In the genomic region with DNA sequence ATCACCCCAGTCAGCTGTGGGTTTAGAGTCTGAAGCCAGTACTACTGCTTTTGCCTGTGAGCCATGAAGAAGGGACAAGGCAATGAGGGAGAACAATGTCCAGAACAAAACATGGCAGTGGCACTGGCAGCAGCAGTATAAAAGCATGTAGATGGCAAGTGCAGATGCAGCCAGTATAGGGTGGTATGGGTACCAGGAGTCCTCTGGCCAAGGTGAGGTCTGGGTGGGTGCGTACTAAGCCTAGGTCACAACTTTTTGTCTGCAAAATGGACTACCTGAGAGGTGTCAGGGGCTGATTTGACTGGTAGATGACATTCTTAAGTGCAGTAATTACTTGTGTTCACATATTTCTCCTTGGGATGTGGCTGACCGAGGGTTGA, we compare ENCODE assay signal across 8 mouse cellular contexts. TPM values are rescaled to one million over a fixed set of nuclear protein-coding genes. Genes with fewer than 3 reads are reported as not detected.
DNase-seq lines count a peak whose midpoint lies in the region; ATAC-seq and TF ChIP-seq lines count a peak whose summit lies in the region.

No protein-coding gene starts in this region.

- no peak for DNase-seq in kidney, postnatal 0 days (ENCODE audit: low spot score)
- DNase-seq in kidney, postnatal 36 days, result no peak
- no peak for DNase-seq in hindbrain, postnatal 0 days (ENCODE audit: low spot score)
- DNase-seq in cerebellum, postnatal 4 days (ENCODE audit: low spot score in 2 of 2), result no peak
- DNase-seq in spleen, adult 18-20 months, result no peak
- DNase-seq in embryo, embryonic 11 days, result no peak

- H3K4me3 ChIP-seq in kidney, postnatal 0 days (replicated peaks; ENCODE audit: low read depth, low read length), result 0 out of 2 replicates have a peak overlapping the region, but pooled peaks have one; percentile 92
- peak overlapping the region; percentile 77 for H3K4me3 ChIP-seq in embryonic facial prominence, embryonic 12.5 days
- H3K4me3 ChIP-seq in hindbrain, postnatal 0 days (ENCODE audit: low read length), result peak overlapping the region; percentile 94
- H3K4me3 ChIP-seq in myocyte, result peak overlapping the region; percentile 61

- no peak for TF ChIP-seq POLR2A in myocyte (IDR thresholded peaks at IDR 0.05; ENCODE audit: insufficient read length, low read depth)

- H3K27me3 ChIP-seq in kidney, postnatal 0 days (ENCODE audit: insufficient read depth, low read length), result no peaks in the 10 kb centered on the region
- H3K27me3 ChIP-seq in embryonic facial prominence, embryonic 12.5 days, result no peaks in the 10 kb centered on the region
- no peaks in the 10 kb centered on the region for H3K27me3 ChIP-seq in hindbrain, postnatal 0 days (ENCODE audit: insufficient read depth, low read length)
- no peaks in the 10 kb centered on the region for H3K27me3 ChIP-seq in myocyte (ENCODE audit: control insufficient read depth, insufficient read depth, insufficient read length)

- H3K36me3 ChIP-seq in kidney, postnatal 0 days (ENCODE audit: insufficient read depth, low read length), result 0 out of 2 replicates have a peak, but pooled peaks cover under 1% of the 10 kb centered on the region
- H3K36me3 ChIP-seq in embryonic facial prominence, embryonic 12.5 days, result peaks cover 5% of the 10 kb centered on the region
- H3K36me3 ChIP-seq in hindbrain, postnatal 0 days (ENCODE audit: insufficient read depth, low read length), result peaks cover 1% of the 10 kb centered on the region; the same call in 1 of the 2 replicates
- H3K36me3 ChIP-seq in myocyte (ENCODE audit: control insufficient read depth, insufficient read depth), result no peaks in the 10 kb centered on the region

- peaks cover 39% of the 10 kb centered on the region for H3K79me2 ChIP-seq in myocyte (ENCODE audit: control insufficient read depth, insufficient read depth)

- H3ac ChIP-seq in myocyte (ENCODE audit: control insufficient read depth, insufficient read length), result no peak overlapping the region

- H3K9me3 ChIP-seq in kidney, postnatal 0 days (replicated peaks; ENCODE audit: low read length), result no peaks in the 10 kb centered on the region
- H3K9me3 ChIP-seq in embryonic facial prominence, embryonic 12.5 days, result no peaks in the 10 kb centered on the region
- no peaks in the 10 kb centered on the region for H3K9me3 ChIP-seq in hindbrain, postnatal 0 days (ENCODE audit: low read length)

- WGBS in kidney, postnatal 0 days, result 74% methylated on average over 2 of the region's 2 CpGs
- WGBS in embryonic facial prominence, embryonic 12.5 days, result 73% methylated on average over 2 of the region's 2 CpGs
- 82% methylated on average over 2 of the region's 2 CpGs for WGBS in hindbrain, postnatal 0 days

- no peak for ATAC-seq in kidney, postnatal 0 days (replicated peaks; ENCODE audit: low FRiP score, low read depth)
- no peak for ATAC-seq in embryonic facial prominence, embryonic 12.5 days (ENCODE audit: insufficient number of reproducible peaks, insufficient read depth, low FRiP score, low TSS enrichment)
- no peak for ATAC-seq in hindbrain, postnatal 0 days

- H3K4me2 ChIP-seq in kidney, postnatal 0 days (ENCODE audit: low read length), result peak overlapping the region; percentile 83
- peak overlapping the region; percentile 71 for H3K4me2 ChIP-seq in embryonic facial prominence, embryonic 12.5 days (replicated peaks)
- H3K4me2 ChIP-seq in hindbrain, postnatal 0 days (ENCODE audit: low read depth, low read length), result peak overlapping the region; percentile 68
- peak overlapping the region; percentile 81 for H3K4me2 ChIP-seq in myocyte (ENCODE audit: low read depth)

- peak overlapping the region; percentile 37; the same call in 1 of the 2 replicates for H3K27ac ChIP-seq in kidney, postnatal 0 days
- peak overlapping the region; percentile 95; the same call in 1 of the 2 replicates for H3K27ac ChIP-seq in embryonic facial prominence, embryonic 12.5 days
- peak overlapping the region; percentile 96 for H3K27ac ChIP-seq in hindbrain, postnatal 0 days

- peaks cover 10% of the 10 kb centered on the region; the same call in 1 of the 2 replicates for H3K4me1 ChIP-seq in kidney, postnatal 0 days (replicated peaks; ENCODE audit: insufficient read depth, low read length)
- H3K4me1 ChIP-seq in embryonic facial prominence, embryonic 12.5 days, result peaks cover 18% of the 10 kb centered on the region
- peaks cover 8% of the 10 kb centered on the region for H3K4me1 ChIP-seq in hindbrain, postnatal 0 days (ENCODE audit: insufficient read depth, low read length)

- no peak for TF ChIP-seq CTCF in kidney, postnatal 0 days (IDR thresholded peaks at IDR 0.05; ENCODE audit: low read depth)
- TF ChIP-seq CTCF in hindbrain, postnatal 0 days (IDR thresholded peaks at IDR 0.05; ENCODE audit: low read depth), result no peak

- peak overlapping the region; percentile 44; the same call in 1 of the 2 replicates for H3K9ac ChIP-seq in kidney, postnatal 0 days (ENCODE audit: low read depth, low read length)
- peak overlapping the region; percentile 97; the same call in 1 of the 2 replicates for H3K9ac ChIP-seq in embryonic facial prominence, embryonic 12.5 days
- H3K9ac ChIP-seq in hindbrain, postnatal 0 days (replicated peaks; ENCODE audit: low read length), result peak overlapping the region; percentile 96; the same call in 1 of the 2 replicates

TF ChIP-seq in myocyte, 11 proteins besides CTCF, POLR2A, EP300 and RAD21:
- TF ChIP-seq CEBPB (IDR thresholded peaks at IDR 0.05; ENCODE audit: insufficient read depth, poor library complexity, severe bottlenecking) (no peak), USF1 (IDR thresholded peaks at IDR 0.05; ENCODE audit: low read depth) (no peak), TCF3 (IDR thresholded peaks at IDR 0.05; ENCODE audit: insufficient read length, low read depth) (no peak), SRF (IDR thresholded peaks at IDR 0.05; ENCODE audit: control insufficient read depth, insufficient read length, low read depth) (no peak), E2F4 (IDR thresholded peaks at IDR 0.05; ENCODE audit: insufficient read depth) (no peak), MYOD1 (IDR thresholded peaks at IDR 0.05; ENCODE audit: control insufficient read depth in 1 of 3, insufficient read length in 2 of 3, low read depth in 2 of 3) (no peak), MYOG (IDR thresholded peaks at IDR 0.05; ENCODE audit: control insufficient read depth in 1 of 3, insufficient read depth in 1 of 3, insufficient read length in 2 of 3, low read depth in 2 of 3) (no peak), REST (IDR thresholded peaks at IDR 0.05; ENCODE audit: insufficient read depth, insufficient read length) (no peak), TCF12 (IDR thresholded peaks at IDR 0.05; ENCODE audit: insufficient read depth, poor library complexity, severe bottlenecking) (no peak), POLR2AphosphoS2 (IDR thresholded peaks at IDR 0.05; ENCODE audit: insufficient read length, low read depth) (no peak), MAX (IDR thresholded peaks at IDR 0.05; ENCODE audit: low read depth) (no peak)
TF ChIP-seq in myocyte: peak in this region for 0.

RNA-seq across cellular contexts. Expression of a gene that starts 0.7 kb away (rescaled TPM):
- polyA plus RNA-seq in kidney, postnatal 0 days (2015; fragmentation: Nextera tagmentation; extraction: Ambion mirVana), result 11.1 and 19.4 TPM in 2 replicates
- 15.3 and 27.8 TPM in 2 replicates for polyA plus RNA-seq in embryonic facial prominence, embryonic 12.5 days (2016; fragmentation: Nextera tagmentation; extraction: Ambion mirVana)
- total RNA-seq in hindbrain, postnatal 0 days (2014; rRNA removed), result 36.0 and 51.3 TPM in 2 replicates
- polyA plus RNA-seq in hindbrain, postnatal 0 days (2015; fragmentation: Nextera tagmentation; extraction: Ambion mirVana), result 10.0 and 11.2 TPM in 2 replicates
- polyA plus RNA-seq in myocyte (2012; fragmentation: generic; extraction: Trizol), result 26.5 TPM

RNA-seq across cellular contexts. Expression of a gene that starts 14.4 kb away (rescaled TPM):
- polyA plus RNA-seq in kidney, postnatal 0 days (2015; fragmentation: Nextera tagmentation; extraction: Ambion mirVana), result 175 and 192 TPM in 2 replicates
- polyA plus RNA-seq in embryonic facial prominence, embryonic 12.5 days (2016; fragmentation: Nextera tagmentation; extraction: Ambion mirVana), result 204 and 216 TPM in 2 replicates
- total RNA-seq in hindbrain, postnatal 0 days (2014; rRNA removed), result 107 and 138 TPM in 2 replicates
- 189 and 194 TPM in 2 replicates for polyA plus RNA-seq in hindbrain, postnatal 0 days (2015; fragmentation: Nextera tagmentation; extraction: Ambion mirVana)
- polyA plus RNA-seq in myocyte (2012; fragmentation: generic; extraction: Trizol), result 145 TPM

RNA-seq across cellular contexts. Expression of a gene that starts 24.6 kb away (rescaled TPM):
- 13.0 and 14.0 TPM in 2 replicates for polyA plus RNA-seq in kidney, postnatal 0 days (2015; fragmentation: Nextera tagmentation; extraction: Ambion mirVana)
- 0.99 and 1.3 TPM in 2 replicates for polyA plus RNA-seq in embryonic facial prominence, embryonic 12.5 days (2016; fragmentation: Nextera tagmentation; extraction: Ambion mirVana)
- 10.4 and 11.8 TPM in 2 replicates for total RNA-seq in hindbrain, postnatal 0 days (2014; rRNA removed)
- 3.8 and 4.0 TPM in 2 replicates for polyA plus RNA-seq in hindbrain, postnatal 0 days (2015; fragmentation: Nextera tagmentation; extraction: Ambion mirVana)
- polyA plus RNA-seq in myocyte (2012; fragmentation: generic; extraction: Trizol), result 1.5 TPM

RNA-seq across cellular contexts. Expression of a gene that starts 42.3 kb away (rescaled TPM):
- 56.1 and 57.6 TPM in 2 replicates for polyA plus RNA-seq in kidney, postnatal 0 days (2015; fragmentation: Nextera tagmentation; extraction: Ambion mirVana)
- 122 and 128 TPM in 2 replicates for polyA plus RNA-seq in embryonic facial prominence, embryonic 12.5 days (2016; fragmentation: Nextera tagmentation; extraction: Ambion mirVana)
- 20.1 and 23.3 TPM in 2 replicates for total RNA-seq in hindbrain, postnatal 0 days (2014; rRNA removed)
- 16.0 and 18.3 TPM in 2 replicates for polyA plus RNA-seq in hindbrain, postnatal 0 days (2015; fragmentation: Nextera tagmentation; extraction: Ambion mirVana)
- polyA plus RNA-seq in myocyte (2012; fragmentation: generic; extraction: Trizol), result 23.9 TPM

RNA-seq across cellular contexts. Expression of a gene that starts 47.6 kb away (rescaled TPM):
- 44.8 and 47.3 TPM in 2 replicates for polyA plus RNA-seq in kidney, postnatal 0 days (2015; fragmentation: Nextera tagmentation; extraction: Ambion mirVana)
- polyA plus RNA-seq in embryonic facial prominence, embryonic 12.5 days (2016; fragmentation: Nextera tagmentation; extraction: Ambion mirVana), result 38.5 and 39.0 TPM in 2 replicates
- total RNA-seq in hindbrain, postnatal 0 days (2014; rRNA removed), result 35.6 and 40.6 TPM in 2 replicates
- 41.1 and 44.7 TPM in 2 replicates for polyA plus RNA-seq in hindbrain, postnatal 0 days (2015; fragmentation: Nextera tagmentation; extraction: Ambion mirVana)
- polyA plus RNA-seq in myocyte (2012; fragmentation: generic; extraction: Trizol), result 8.3 TPM

Comparison
In these comparisons a context has a peak if more than half of its experiments do, and no peak if none do; other contexts are left out.
1. H3K27ac ChIP-seq: peak in every context shown above with its lines; median percentile 96 in hindbrain, postnatal 0 days; 95 in embryonic facial prominence, embryonic 12.5 days; 37 in kidney, postnatal 0 days.
2. H3K9ac ChIP-seq: peak in every context shown above with its lines; median percentile 97 in embryonic facial prominence, embryonic 12.5 days; 96 in hindbrain, postnatal 0 days; 44 in kidney, postnatal 0 days.